Mouse (Mus musculus): Measurements from ENCODE around the gene Gcsh.

- TF ChIP-seq CTCF (IDR thresholded peaks at IDR 0.05; ENCODE audit: borderline replicate concordance, extremely low read depth, insufficient read depth, insufficient read length) (no peak), POLR2A (IDR thresholded peaks at IDR 0.05; ENCODE audit: borderline replicate concordance, extremely low read depth, insufficient read depth, insufficient read length, poor library complexity, severe bottlenecking) (no peak)
Observed at GRCm38 (mm10) chr8:116943555-116944384, 49.6 kb downstream of the Gcsh start.
